Comparison of ENCODE assay signal across 23 mouse cellular contexts in genomic region chr4:91143906-91144305, GRCm38 (mm10).
DNase-seq lines count a peak whose midpoint lies in the region; ATAC-seq and TF ChIP-seq lines count a peak whose summit lies in the region.
"Had no signal": no experiment of that assay in that cellular context is flagged by ENCODE, and none has a peak within 500 bp of the region (broad histone marks: within the 10 kb centered on the region; RNA-seq: fewer than 3 reads in every experiment).

No protein-coding gene starts in this region.

- no peaks in the 10 kb centered on the region for H3K79me2 ChIP-seq in liver, adult 2 months (ENCODE audit: control insufficient read depth, insufficient read depth, low read length)

- H3K4me2 ChIP-seq in forebrain, embryonic 13.5 days: no peak overlapping the region
- H3K4me2 ChIP-seq in forebrain, embryonic 12.5 days: no peak overlapping the region
- H3K4me2 ChIP-seq in liver, postnatal 0 days (ENCODE audit: low read depth, low read length): no peak overlapping the region
- H3K4me2 ChIP-seq: embryonic facial prominence, embryonic 12.5 days; heart, embryonic 13.5 days; kidney, embryonic 15.5 days; liver, embryonic 13.5 days; midbrain, embryonic 13.5 days; neural tube, embryonic 13.5 days had no signal

- TF ChIP-seq EP300 in liver, postnatal 0 days (IDR thresholded peaks at IDR 0.05; ENCODE audit: low read depth): no peak

- no peaks in the 10 kb centered on the region for H3K27me3 ChIP-seq in forebrain, embryonic 13.5 days
- no peaks in the 10 kb centered on the region for H3K27me3 ChIP-seq in forebrain, embryonic 12.5 days
- H3K27me3 ChIP-seq in liver, adult 2 months (ENCODE audit: control insufficient read depth, insufficient read depth, low read length): no peaks in the 10 kb centered on the region
- H3K27me3 ChIP-seq in liver, postnatal 0 days (ENCODE audit: insufficient read depth, low read length): no peaks in the 10 kb centered on the region
- H3K27me3 ChIP-seq: embryonic facial prominence, embryonic 12.5 days; heart, embryonic 13.5 days; kidney, embryonic 15.5 days; liver, embryonic 13.5 days; midbrain, embryonic 13.5 days; neural tube, embryonic 13.5 days had no signal

- no peak for TF ChIP-seq POLR2A in liver, adult 2 months (IDR thresholded peaks at IDR 0.05; ENCODE audit: extremely low read depth, insufficient read depth, low read length)

- H3K36me3 ChIP-seq in forebrain, embryonic 13.5 days (ENCODE audit: poor library complexity, severe bottlenecking): no peaks in the 10 kb centered on the region
- H3K36me3 ChIP-seq in forebrain, embryonic 12.5 days (replicated peaks): no peaks in the 10 kb centered on the region
- H3K36me3 ChIP-seq in liver, adult 2 months (ENCODE audit: control insufficient read depth, insufficient read depth, low read length): no peaks in the 10 kb centered on the region
- no peaks in the 10 kb centered on the region for H3K36me3 ChIP-seq in liver, postnatal 0 days (replicated peaks; ENCODE audit: insufficient read depth, low read length)
- H3K36me3 ChIP-seq: embryonic facial prominence, embryonic 12.5 days; heart, embryonic 13.5 days; kidney, embryonic 15.5 days; liver, embryonic 13.5 days; midbrain, embryonic 13.5 days; neural tube, embryonic 13.5 days had no signal

- peak; percentile 30; the same call in 1 of the 2 replicates for ATAC-seq in forebrain, embryonic 13.5 days
- no peak for ATAC-seq in forebrain, embryonic 12.5 days (ENCODE audit: low FRiP score)
- no peak for ATAC-seq in liver, postnatal 0 days
- ATAC-seq: CD4-positive, CD25-positive, alpha-beta regulatory T cell, adult 4 months; hindbrain, embryonic 16.5 days; midbrain, embryonic 13.5 days had no signal

- no peaks in the 10 kb centered on the region for H3K4me1 ChIP-seq in forebrain, embryonic 13.5 days
- H3K4me1 ChIP-seq in forebrain, embryonic 12.5 days: no peaks in the 10 kb centered on the region
- no peaks in the 10 kb centered on the region for H3K4me1 ChIP-seq in liver, adult 2 months (ENCODE audit: control insufficient read depth, insufficient read depth, low read length)
- H3K4me1 ChIP-seq in liver, postnatal 0 days (ENCODE audit: insufficient read depth): no peaks in the 10 kb centered on the region
- H3K4me1 ChIP-seq: embryonic facial prominence, embryonic 12.5 days; heart, embryonic 13.5 days; kidney, embryonic 15.5 days; liver, embryonic 13.5 days; midbrain, embryonic 13.5 days; neural tube, embryonic 13.5 days had no signal

- H3K9me3 ChIP-seq in forebrain, embryonic 13.5 days (replicated peaks): no peaks in the 10 kb centered on the region
- H3K9me3 ChIP-seq in forebrain, embryonic 12.5 days: no peaks in the 10 kb centered on the region
- H3K9me3 ChIP-seq in liver, postnatal 0 days (ENCODE audit: low read length): no peaks in the 10 kb centered on the region
- H3K9me3 ChIP-seq: embryonic facial prominence, embryonic 12.5 days; heart, embryonic 13.5 days; kidney, embryonic 15.5 days; liver, embryonic 13.5 days; midbrain, embryonic 13.5 days; neural tube, embryonic 13.5 days had no signal

- TF ChIP-seq CTCF in liver, adult 2 months (IDR thresholded peaks at IDR 0.05; ENCODE audit: low read depth, low read length): no peak
- no peak for TF ChIP-seq CTCF in liver, postnatal 0 days (IDR thresholded peaks at IDR 0.05; ENCODE audit: low read depth)

- DNase-seq in liver, adult 2 months (ENCODE audit: extremely low read depth, low read depth, low spot score): peak; percentile 54
- DNase-seq in liver, postnatal 0 days: no peak
- peak; percentile 60 to 70 for DNase-seq in cerebellum, postnatal 10 days
- DNase-seq in spleen, adult 12 weeks (ENCODE audit: low spot score): no peak
- no peak for DNase-seq in ovary, adult 18-20 months (ENCODE audit: low spot score)
- DNase-seq: adrenal gland, postnatal 25 days; embryo, embryonic 11 days; gastrocnemius, postnatal 10 days; kidney, adult 18-20 months; kidney, postnatal 25 days; liver, embryonic 13.5 days; lung, adult 2 months; lung, postnatal 10 days had no signal

- WGBS in forebrain, embryonic 13.5 days: 78% methylated on average over 5 of the region's 5 CpGs
- WGBS in forebrain, embryonic 12.5 days: 84% methylated on average over 5 of the region's 5 CpGs
- 81% methylated on average over 5 of the region's 5 CpGs for WGBS in liver, adult 2 months
- 76% methylated on average over 5 of the region's 5 CpGs for WGBS in liver, postnatal 0 days (ENCODE audit: insufficient replicate concordance)

- no peak overlapping the region for H3K4me3 ChIP-seq in forebrain, embryonic 13.5 days
- no peak overlapping the region for H3K4me3 ChIP-seq in forebrain, embryonic 12.5 days (replicated peaks)
- no peak overlapping the region for H3K4me3 ChIP-seq in liver, adult 2 months (ENCODE audit: insufficient read depth, low read depth, low read length)
- no peak overlapping the region for H3K4me3 ChIP-seq in liver, postnatal 0 days (ENCODE audit: low read depth, low read length)
- H3K4me3 ChIP-seq: embryonic facial prominence, embryonic 12.5 days; heart, embryonic 13.5 days; kidney, embryonic 15.5 days; liver, embryonic 13.5 days; midbrain, embryonic 13.5 days; neural tube, embryonic 13.5 days had no signal

- no peak overlapping the region for H3K9ac ChIP-seq in forebrain, embryonic 13.5 days
- no peak overlapping the region for H3K9ac ChIP-seq in forebrain, embryonic 12.5 days
- H3K9ac ChIP-seq in liver, adult 2 months (ENCODE audit: low read depth, low read length): no peak overlapping the region
- no peak overlapping the region for H3K9ac ChIP-seq in liver, postnatal 0 days (replicated peaks)
- H3K9ac ChIP-seq: embryonic facial prominence, embryonic 12.5 days; heart, embryonic 13.5 days; kidney, embryonic 15.5 days; liver, embryonic 13.5 days; midbrain, embryonic 13.5 days; neural tube, embryonic 13.5 days had no signal

- no peak overlapping the region for H3K27ac ChIP-seq in forebrain, embryonic 13.5 days
- H3K27ac ChIP-seq in forebrain, embryonic 12.5 days: no peak overlapping the region
- H3K27ac ChIP-seq in liver, adult 2 months (replicated peaks; ENCODE audit: insufficient read depth, low read depth, low read length): no peak overlapping the region
- H3K27ac ChIP-seq in liver, postnatal 0 days (ENCODE audit: low read depth): no peak overlapping the region
- H3K27ac ChIP-seq: embryonic facial prominence, embryonic 12.5 days; heart, embryonic 13.5 days; kidney, embryonic 15.5 days; liver, embryonic 13.5 days; macrophage; midbrain, embryonic 13.5 days; neural tube, embryonic 13.5 days had no signal

Comparison
In these comparisons a context has a peak if more than half of its experiments do, and no peak if none do; other contexts are left out.
1. DNase-seq: peak in liver, adult 2 months (single experiment) and cerebellum, postnatal 10 days (2 of 2); none in liver, postnatal 0 days (single experiment), spleen, adult 12 weeks (single experiment) and ovary, adult 18-20 months (single experiment).